Mouse (Mus musculus): ENCODE results near the gene A430033K04Rik.

A430033K04Rik gene

GRCm38 (mm10) chr5:138622645-138623477 is at the start of gene A430033K04Rik:
Gene A430033K04Rik (plus strand): TSS chr5:138622859.
- DNase-seq (ENCODE audit: low spot score in 2 of 2): peak; percentile 81 to 90

- DNase-seq (ENCODE audit: low spot score in 2 of 2): no peak
These were observed 35.3 kb upstream of the A430033K04Rik start for GRCm38 (mm10) chr5:138587396-138587795.

- peak in 1 of 2 experiments; percentile 62 for DNase-seq (ENCODE audit: low spot score in 2 of 2)
These were observed 4.3 kb upstream of the A430033K04Rik start for GRCm38 (mm10) chr5:138618353-138618752.

GRCm38 (mm10) chr5:138619211-138620128 is 3.2 kb upstream of the A430033K04Rik start, which contains the start of gene Zfp68:
Gene Zfp68 (minus strand): TSS chr5:138619761.
- peak; percentile 80 to 93 for DNase-seq (ENCODE audit: low spot score in 2 of 2)

- no peak for DNase-seq (ENCODE audit: low spot score in 2 of 2)
These were observed 1.8 kb upstream of the A430033K04Rik start for GRCm38 (mm10) chr5:138620836-138621235.

GRCm38 (mm10) chr5:138623478-138623875 is 818 bp downstream of the A430033K04Rik start:
- no peak for DNase-seq (ENCODE audit: low spot score in 2 of 2)

GRCm38 (mm10) chr5:138636486-138636885 is 13.8 kb downstream of the A430033K04Rik start:
- no peak for DNase-seq (ENCODE audit: low spot score in 2 of 2)

- DNase-seq (ENCODE audit: low spot score in 2 of 2): no peak
These were observed 18.4 kb downstream of the A430033K04Rik start for GRCm38 (mm10) chr5:138641081-138641480.

- no peak for DNase-seq (ENCODE audit: low spot score in 2 of 2)
These were observed 19.1 kb downstream of the A430033K04Rik start for GRCm38 (mm10) chr5:138641761-138642160.

GRCm38 (mm10) chr5:138652911-138653310 is 30.3 kb downstream of the A430033K04Rik start:
- DNase-seq (ENCODE audit: low spot score in 2 of 2): no peak

GRCm38 (mm10) chr5:138656477-138657156 is 34.0 kb downstream of the A430033K04Rik start:
- peak; percentile 8 to 59 for DNase-seq (ENCODE audit: low spot score in 2 of 2)

GRCm38 (mm10) chr5:138657407-138657806 is 34.7 kb downstream of the A430033K04Rik start:
- no peak for DNase-seq (ENCODE audit: low spot score in 2 of 2)

GRCm38 (mm10) chr5:138657854-138658253 is 35.2 kb downstream of the A430033K04Rik start:
- DNase-seq (ENCODE audit: low spot score in 2 of 2): peak; percentile 7 to 20

- peak; percentile 23 to 68 for DNase-seq (ENCODE audit: low spot score in 2 of 2)
These were observed 36.3 kb downstream of the A430033K04Rik start for GRCm38 (mm10) chr5:138658922-138659321.

- DNase-seq (ENCODE audit: low spot score in 2 of 2): no peak
These were observed 60.5 kb downstream of the A430033K04Rik start for GRCm38 (mm10) chr5:138683023-138683766.

GRCm38 (mm10) chr5:138683821-138684220 is 61.2 kb downstream of the A430033K04Rik start:
- DNase-seq (ENCODE audit: low spot score in 2 of 2): no peak

- DNase-seq (ENCODE audit: low spot score in 2 of 2): no peak
These were observed 64.8 kb downstream of the A430033K04Rik start for GRCm38 (mm10) chr5:138687453-138687852.

GRCm38 (mm10) chr5:138689254-138689653 is 66.6 kb downstream of the A430033K04Rik start:
- no peak for DNase-seq (ENCODE audit: low spot score in 2 of 2)

GRCm38 (mm10) chr5:138692936-138693570 is 70.4 kb downstream of the A430033K04Rik start:
- no peak for DNase-seq (ENCODE audit: low spot score in 2 of 2)

GRCm38 (mm10) chr5:138694036-138694435 is 71.4 kb downstream of the A430033K04Rik start:
- no peak for DNase-seq (ENCODE audit: low spot score in 2 of 2)

All from spleen, postnatal 10 days (tissue).